Mouse (Mus musculus): ENCODE data around the gene Ckap5.

DNA sequence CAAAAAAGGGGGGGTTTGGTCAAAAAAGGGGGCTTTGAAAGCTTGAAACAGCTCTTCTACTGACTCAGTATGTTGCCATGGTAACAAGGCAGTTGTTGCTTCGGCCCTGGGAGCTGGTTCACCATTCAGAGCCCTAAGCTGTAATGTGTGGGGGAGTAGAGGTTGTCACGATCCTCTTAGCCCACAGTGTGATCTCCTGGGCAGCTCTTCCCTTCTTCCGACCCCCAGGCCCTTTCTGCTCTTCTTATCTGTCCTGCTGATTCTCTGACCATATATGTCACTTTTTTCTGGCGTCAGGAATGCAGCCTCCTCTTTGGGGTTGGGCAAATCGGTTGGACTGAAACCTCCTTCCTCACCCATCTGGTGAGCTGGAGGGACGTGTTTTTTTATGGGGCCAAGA, 126.3 kb downstream of the Ckap5 start:
- TF ChIP-seq CTCF (IDR thresholded peaks at IDR 0.05; ENCODE audit: low read depth, low read length) (no peak), POLR2A (IDR thresholded peaks at IDR 0.05; ENCODE audit: borderline replicate concordance, low read depth, low read length) (no peak)

All from bone marrow macrophage, adult 2 months (primary cell).